Mouse (Mus musculus) thymus, adult 18-20 months (tissue): ENCODE measurements around the gene Calml4.

Experiments
- DNase-seq, 2 experiments: peaks; one replicate each; pipeline ENCODE4 v3.0.0; 2022; ENCODE audit warnings: mixed read lengths in 2 of 2

Calml4 gene

GRCm38 (mm10) chr9:62903841-62904240, 46.0 kb downstream of the Calml4 start:
- DNase-seq = no peak

DNA sequence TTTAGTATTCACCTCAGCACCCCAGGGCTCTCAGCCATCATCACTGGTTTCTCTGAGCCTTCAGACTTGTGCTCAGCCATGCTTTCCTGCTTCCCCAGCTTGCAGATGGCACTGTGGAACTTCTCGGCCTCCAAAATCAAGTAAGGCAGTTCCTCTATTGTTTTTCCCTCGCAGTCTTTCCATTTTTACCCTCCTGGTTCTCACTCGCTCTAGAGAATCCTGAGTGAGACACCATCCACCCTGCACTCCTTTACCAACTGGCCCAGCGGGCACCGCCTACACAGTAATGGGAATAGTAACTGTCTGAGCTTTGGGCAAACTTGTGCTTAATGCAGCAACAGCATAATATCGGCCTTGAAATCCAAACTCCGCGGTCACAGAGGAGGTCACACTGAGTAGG, 47.2 kb downstream of the Calml4 start:
- DNase-seq = no peak

DNA sequence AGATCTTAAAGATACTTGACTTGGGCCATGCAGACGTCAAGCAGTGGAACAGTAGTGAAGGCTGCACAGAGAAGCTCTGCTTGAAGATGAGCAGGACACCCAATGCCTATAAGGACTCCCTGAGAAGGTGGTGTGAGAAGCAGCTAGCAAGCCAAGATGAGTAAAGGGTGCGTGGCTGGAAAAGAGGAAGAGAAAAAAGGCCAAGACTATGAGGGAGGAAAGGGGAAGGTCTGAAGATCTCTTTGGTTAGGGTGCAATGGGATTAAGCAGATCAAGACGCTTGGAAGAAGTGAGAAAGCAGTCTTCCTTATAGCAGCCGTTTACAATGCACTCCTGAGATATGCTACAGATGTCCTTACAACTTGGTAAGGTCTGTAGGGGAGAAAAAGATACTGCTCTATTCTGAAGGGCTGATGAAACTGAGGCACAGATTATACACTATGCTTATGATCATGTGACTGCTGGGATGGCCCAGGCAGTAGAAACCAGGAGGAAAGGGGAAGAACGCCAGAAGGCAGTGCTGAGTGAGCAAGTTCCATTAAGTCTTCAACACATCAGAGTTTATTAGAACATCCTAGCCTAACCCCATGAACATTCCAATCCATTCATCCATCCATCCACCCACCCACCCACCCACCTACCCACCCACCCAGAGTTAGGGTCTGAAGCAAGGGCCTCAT, 55.6 kb downstream of the Calml4 start:
- no peak for DNase-seq

DNA sequence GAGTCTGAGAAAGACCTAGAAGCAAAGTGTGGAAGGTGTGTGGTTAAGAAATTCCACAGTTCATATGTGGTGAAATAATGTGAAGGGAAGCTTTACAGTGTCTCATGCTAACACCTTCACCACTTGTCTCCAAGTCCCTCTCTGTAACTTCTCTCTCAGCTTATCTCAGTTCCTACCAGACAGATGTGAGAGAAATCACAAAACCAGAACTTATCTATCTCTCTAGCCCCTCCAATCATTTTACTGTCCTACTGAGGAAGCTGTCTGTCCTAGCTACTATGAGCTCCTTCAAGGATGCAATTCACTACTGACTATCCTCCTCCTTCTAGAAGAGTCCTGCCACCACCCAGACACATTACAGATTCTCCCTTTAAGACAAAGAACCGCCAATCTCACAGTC, 59.2 kb downstream of the Calml4 start:
- no peak for DNase-seq

DNA sequence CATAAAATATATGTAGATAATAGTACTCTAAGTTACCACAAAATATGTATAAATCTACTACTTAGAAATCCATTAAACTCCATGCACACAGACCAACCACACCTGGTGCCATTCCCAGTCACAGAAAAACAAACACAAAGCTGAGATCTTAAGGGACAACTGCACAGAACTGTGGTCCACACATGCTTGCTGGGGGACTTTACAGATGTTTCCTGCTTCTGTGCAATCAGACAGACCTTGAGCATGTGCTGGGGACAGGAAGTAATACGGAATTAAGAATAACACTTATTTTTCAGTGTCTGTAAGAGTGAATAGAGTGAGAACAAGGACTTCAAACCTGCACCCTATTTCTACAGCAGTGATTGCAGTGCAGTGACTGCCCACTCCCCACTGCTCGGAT, 63.0 kb downstream of the Calml4 start:
- DNase-seq = no peak

DNA sequence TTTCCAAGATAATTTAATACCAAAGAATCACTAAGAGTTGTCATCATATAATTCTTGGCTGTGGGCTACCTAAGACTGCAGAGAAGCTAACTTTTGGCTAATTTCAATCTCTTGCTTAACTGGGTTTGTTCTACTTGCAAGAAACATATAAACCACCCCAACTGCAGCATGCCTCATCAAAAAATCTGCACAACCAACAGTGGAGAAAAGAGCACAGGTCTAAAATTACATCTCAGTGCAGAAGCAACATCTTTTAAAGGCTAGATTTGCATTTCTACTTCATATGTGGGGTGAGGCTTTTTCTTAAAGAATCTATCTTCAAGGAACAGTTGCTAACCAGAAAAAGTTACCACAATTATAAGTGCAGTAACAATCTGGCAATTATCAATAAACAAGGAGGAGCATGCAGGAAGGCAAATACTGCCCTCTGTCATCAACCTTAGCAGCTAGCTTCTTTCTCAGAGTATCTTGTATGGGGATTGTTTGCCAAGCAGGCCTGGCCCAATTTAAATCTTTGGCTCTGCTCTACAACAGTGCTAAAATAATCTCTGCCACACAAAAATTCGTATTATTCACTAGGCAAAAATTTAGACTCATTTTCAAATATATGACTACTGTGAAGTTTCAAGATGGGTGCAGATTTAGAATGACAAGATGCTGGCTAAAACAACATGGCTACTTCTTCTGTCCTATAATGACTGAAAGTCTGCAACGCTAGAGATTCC, 67.2 kb downstream of the Calml4 start:
- no peak for DNase-seq
